Mouse (Mus musculus) liver, embryonic 16.5 days (tissue): ENCODE measurements at regions not wholly inside any gene's neighbourhood (a gene's known extent, or its start where the extent isn't known, plus 50 kb on each side); places are given as distances from the start of the nearest gene placed in this dataset.
A peak's percentile ranks its signal among the peaks of the same experiment; 100 is the strongest.

ENCODE experiments used
- ATAC-seq: fragments of 200-750 bp; cut with Nextera tagmentation; 2 replicates; pipeline ENCODE4 v1.8.0; 2017; ENCODE audit warnings: low read depth, mild to moderate bottlenecking, moderate number of reproducible peaks, moderate library complexity
- H3K27ac ChIP-seq: fragments of 300-500 bp; sonication (generic); 2 replicates; pipeline ENCODE4 v1.5.1; 2014; ENCODE audit warnings: mild to moderate bottlenecking, low read length
- H3K27me3 ChIP-seq: fragments of 300-500 bp; sonication (generic); 2 replicates; pipeline ENCODE4 v1.6.1; 2014; ENCODE audit warnings: low read depth, low read length, mixed read lengths; ENCODE audit not compliant: control insufficient read depth, insufficient read depth
- H3K36me3 ChIP-seq: fragments of 300-500 bp; sonication (generic); 2 replicates; pipeline ENCODE4 v1.6.1; 2014; ENCODE audit warnings: mild to moderate bottlenecking; ENCODE audit not compliant: control insufficient read depth, insufficient read depth
- H3K4me1 ChIP-seq: fragments of 300-500 bp; sonication (generic); 2 replicates; pipeline ENCODE4 v1.6.1; 2014; ENCODE audit warnings: low read depth, low read length, mixed read lengths; ENCODE audit not compliant: control insufficient read depth
- H3K4me2 ChIP-seq: fragments of 300-500 bp; sonication (generic); 2 replicates; pipeline ENCODE4 v1.6.1; 2014; ENCODE audit warnings: low read depth, low read length, mixed read lengths
- H3K4me3 ChIP-seq: fragments of 300-500 bp; sonication (generic); 2 replicates; pipeline ENCODE4 v1.5.1; 2014; ENCODE audit warnings: low read depth, mild to moderate bottlenecking, low read length
- H3K9ac ChIP-seq: fragments of 300-500 bp; sonication (generic); 2 replicates; pipeline ENCODE4 v1.6.1; 2014; ENCODE audit warnings: low read depth, low read length
- H3K9me3 ChIP-seq: fragments of 300-500 bp; sonication (generic); replicated peaks from 2 replicates; pipeline ENCODE4 v1.6.1; 2016; ENCODE audit warnings: low read length; ENCODE audit not compliant: control insufficient read depth
- WGBS: fragments of 180-500 bp; shearing (Covaris S2); extraction: QIAGEN DNeasy Blood & Tissue Kit; methylation state at CpG from one replicate; pipeline ENCODE4 v1.1.7; 2014; ENCODE audit not compliant: insufficient replicate concordance; 5-methylcytosine and 5-hydroxymethylcytosine counted together

- WGBS = 78% methylated on average over 12 of the region's 12 CpGs
- H3K4me1 ChIP-seq = no peaks in the 10 kb centered on the region
- no peaks in the 10 kb centered on the region for H3K36me3 ChIP-seq
Measured at GRCm38 (mm10) chr6:109125447-109125846, 297.0 kb downstream of the Edem1 start.

GRCm38 (mm10) chr6:109127203-109127602 is 298.8 kb downstream of the Edem1 start:
- no peak for ATAC-seq
- Histone ChIP-seq H3K9ac (no peak overlapping the region), H3K4me3 (no peak overlapping the region), H3K4me2 (no peak overlapping the region), H3K9me3 (no peaks in the 10 kb centered on the region), H3K27me3 (no peaks in the 10 kb centered on the region), H3K4me1 (no peaks in the 10 kb centered on the region), H3K36me3 (no peaks in the 10 kb centered on the region), H3K27ac (no peak overlapping the region)
- 69% methylated on average over 1 of the region's 1 CpGs for WGBS

More at GRCm38 (mm10) chr6:109125447-109125846, 297.0 kb downstream of the Edem1 start:
- no peak overlapping the region for H3K4me2 ChIP-seq
- H3K27ac ChIP-seq = no peak overlapping the region
- ATAC-seq = no peak
- no peaks in the 10 kb centered on the region for H3K27me3 ChIP-seq
- no peaks in the 10 kb centered on the region for H3K9me3 ChIP-seq
- no peak overlapping the region for H3K4me3 ChIP-seq
- no peak overlapping the region for H3K9ac ChIP-seq

DNA sequence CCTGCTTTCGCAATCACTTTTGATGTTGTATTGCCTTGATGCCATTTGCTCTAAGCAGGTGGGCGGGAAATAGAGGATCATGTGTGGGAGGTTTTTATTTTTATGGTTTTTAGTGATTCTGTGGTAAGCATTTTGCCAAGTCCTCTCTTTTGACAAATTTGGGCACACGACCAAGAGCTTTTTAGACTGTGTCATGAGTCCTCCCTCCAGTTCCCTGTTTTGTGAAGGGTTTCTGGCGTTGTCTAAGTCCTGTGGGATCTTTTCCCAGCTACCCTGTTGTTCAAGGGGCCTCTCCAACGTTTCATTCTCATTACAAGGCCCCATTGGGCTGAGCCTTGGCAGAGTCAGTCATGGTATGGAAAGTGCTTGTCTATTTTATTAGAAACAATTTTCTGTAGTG is 317.7 kb downstream of the Edem1 start:
- ATAC-seq = no peak
- no peak overlapping the region for H3K9ac ChIP-seq
- H3K4me1 ChIP-seq = no peaks in the 10 kb centered on the region
- no peaks in the 10 kb centered on the region for H3K36me3 ChIP-seq
- no peak overlapping the region for H3K27ac ChIP-seq
- WGBS = 44% methylated on average over 5 of the region's 5 CpGs
- no peaks in the 10 kb centered on the region for H3K9me3 ChIP-seq
- no peak overlapping the region for H3K4me2 ChIP-seq
- H3K4me3 ChIP-seq = no peak overlapping the region
- no peaks in the 10 kb centered on the region for H3K27me3 ChIP-seq

DNA sequence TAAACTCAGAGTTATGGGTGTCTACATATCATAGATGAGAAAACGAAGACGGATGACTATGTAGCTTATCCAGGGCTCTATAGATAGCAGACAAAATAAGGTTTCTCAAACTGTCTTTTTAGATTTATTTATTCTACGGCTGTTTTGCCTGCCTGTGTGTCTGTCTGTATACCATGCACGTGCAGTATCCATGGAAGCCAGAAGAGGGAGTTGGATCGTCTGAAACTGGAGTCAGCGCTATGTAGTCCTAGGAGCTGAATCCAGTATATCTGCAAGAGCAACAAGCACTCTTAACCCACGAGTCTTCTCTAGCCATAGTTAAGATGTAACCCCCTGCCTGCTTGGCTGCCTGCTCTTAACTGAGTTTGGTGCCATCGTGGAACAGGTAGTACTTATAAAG is 320.6 kb downstream of the Edem1 start:
- ATAC-seq = no peak

DNA sequence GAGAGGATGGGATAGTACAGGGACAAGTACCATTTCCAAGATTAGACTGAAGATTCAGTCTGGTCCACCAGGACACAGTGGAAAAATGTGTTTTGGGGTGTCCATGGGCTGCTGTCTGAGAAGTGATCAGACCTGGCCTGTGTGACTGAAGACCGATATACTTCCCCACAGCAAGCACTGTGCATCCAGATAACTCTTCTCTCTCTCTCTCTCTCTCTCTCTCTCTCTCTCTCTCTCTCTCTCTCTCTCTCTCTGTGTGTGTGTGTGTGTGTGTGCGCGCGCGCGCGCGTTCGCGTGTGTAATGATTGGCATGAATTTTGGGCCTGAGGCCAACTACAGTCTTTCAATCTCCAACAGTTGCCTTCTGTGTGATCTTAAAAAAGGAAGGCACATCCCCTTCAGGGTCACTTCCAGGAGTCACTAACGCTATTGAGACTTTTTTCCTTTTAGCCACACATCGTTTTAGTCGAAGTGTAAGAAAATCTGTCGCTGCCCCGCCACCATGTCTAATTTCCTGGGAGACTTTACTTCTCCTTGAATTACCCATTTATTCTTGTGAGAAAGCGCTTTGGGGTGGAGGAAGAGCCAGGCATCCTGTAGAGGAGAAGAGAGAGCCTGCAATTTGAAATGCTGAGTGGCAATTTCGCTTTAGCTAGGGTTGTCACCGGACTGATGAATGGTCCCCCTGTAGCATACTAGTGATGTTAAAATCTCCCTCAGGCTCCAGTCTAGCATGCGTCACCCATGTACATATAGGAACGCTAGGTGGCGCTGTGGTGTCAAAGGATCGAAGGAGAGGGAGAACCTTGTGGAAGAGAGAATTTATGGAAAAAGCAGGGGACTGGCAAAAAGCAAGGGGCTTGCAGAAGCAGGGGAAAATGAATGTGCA is 321.8 kb downstream of the Edem1 start:
- no peak overlapping the region for H3K27ac ChIP-seq
- no peak overlapping the region for H3K4me2 ChIP-seq
- no peaks in the 10 kb centered on the region for H3K27me3 ChIP-seq
- no peaks in the 10 kb centered on the region for H3K9me3 ChIP-seq
- no peaks in the 10 kb centered on the region for H3K36me3 ChIP-seq
- no peaks in the 10 kb centered on the region for H3K4me1 ChIP-seq
- no peak overlapping the region for H3K9ac ChIP-seq
- H3K4me3 ChIP-seq = no peak overlapping the region
- 59% methylated on average over 22 of the region's 22 CpGs for WGBS
- no peak for ATAC-seq

More for the DNA sequence above, 320.6 kb downstream of the Edem1 start:
- Histone ChIP-seq H3K9ac (no peak overlapping the region), H3K27me3 (no peaks in the 10 kb centered on the region), H3K36me3 (no peaks in the 10 kb centered on the region), H3K4me3 (no peak overlapping the region), H3K4me1 (no peaks in the 10 kb centered on the region), H3K4me2 (no peak overlapping the region), H3K27ac (no peak overlapping the region), H3K9me3 (no peaks in the 10 kb centered on the region)
- WGBS = 62% methylated on average over 8 of the region's 8 CpGs

- Histone ChIP-seq H3K27me3 (no peaks in the 10 kb centered on the region), H3K4me2 (no peak overlapping the region), H3K9ac (no peak overlapping the region), H3K27ac (no peak overlapping the region), H3K4me3 (no peak overlapping the region), H3K36me3 (no peaks in the 10 kb centered on the region), H3K4me1 (no peaks in the 10 kb centered on the region), H3K9me3 (no peaks in the 10 kb centered on the region)
- no peak for ATAC-seq
- 73% methylated on average over 9 of the region's 9 CpGs for WGBS
Measured at GRCm38 (mm10) chr6:109150912-109151256, 322.4 kb downstream of the Edem1 start.

GRCm38 (mm10) chr6:109153624-109154023 is 325.2 kb downstream of the Edem1 start:
- H3K9me3 ChIP-seq = no peaks in the 10 kb centered on the region
- ATAC-seq = peak; percentile 30; the same call in 1 of the 2 replicates
- H3K4me2 ChIP-seq = no peak overlapping the region
- H3K27ac ChIP-seq = no peak overlapping the region
- 14% methylated on average over 7 of the region's 7 CpGs for WGBS
- no peaks in the 10 kb centered on the region for H3K36me3 ChIP-seq
- H3K4me1 ChIP-seq = no peaks in the 10 kb centered on the region
- no peak overlapping the region for H3K4me3 ChIP-seq
- H3K27me3 ChIP-seq = no peaks in the 10 kb centered on the region
- H3K9ac ChIP-seq = no peak overlapping the region

GRCm38 (mm10) chr6:109159561-109159960 is 331.1 kb downstream of the Edem1 start:
- no peaks in the 10 kb centered on the region for H3K9me3 ChIP-seq
- no peaks in the 10 kb centered on the region for H3K36me3 ChIP-seq
- no peak overlapping the region for H3K9ac ChIP-seq
- H3K27ac ChIP-seq = no peak overlapping the region
- H3K4me1 ChIP-seq = no peaks in the 10 kb centered on the region
- H3K4me3 ChIP-seq = no peak overlapping the region
- no peak overlapping the region for H3K4me2 ChIP-seq
- no peaks in the 10 kb centered on the region for H3K27me3 ChIP-seq
- 55% methylated on average over 7 of the region's 7 CpGs for WGBS
- no peak for ATAC-seq

GRCm38 (mm10) chr6:109167439-109167838 is 339.0 kb downstream of the Edem1 start:
- 74% methylated on average over 4 of the region's 5 CpGs for WGBS
- Histone ChIP-seq H3K4me1 (no peaks in the 10 kb centered on the region), H3K9ac (no peak overlapping the region), H3K4me3 (no peak overlapping the region), H3K27me3 (no peaks in the 10 kb centered on the region), H3K36me3 (no peaks in the 10 kb centered on the region), H3K9me3 (no peaks in the 10 kb centered on the region), H3K27ac (no peak overlapping the region), H3K4me2 (no peak overlapping the region)
- ATAC-seq = no peak
